Mouse (Mus musculus): ENCODE results near the gene Zfp64. TPM values are rescaled to one million over a fixed set of nuclear protein-coding genes. Genes with fewer than 3 reads are reported as not detected.

Gene Zfp64
- 42.1 and 44.0 TPM in 2 replicates for polyA plus RNA-seq (2014; fragmentation: Nextera tagmentation; extraction: Ambion mirVana)

DNA sequence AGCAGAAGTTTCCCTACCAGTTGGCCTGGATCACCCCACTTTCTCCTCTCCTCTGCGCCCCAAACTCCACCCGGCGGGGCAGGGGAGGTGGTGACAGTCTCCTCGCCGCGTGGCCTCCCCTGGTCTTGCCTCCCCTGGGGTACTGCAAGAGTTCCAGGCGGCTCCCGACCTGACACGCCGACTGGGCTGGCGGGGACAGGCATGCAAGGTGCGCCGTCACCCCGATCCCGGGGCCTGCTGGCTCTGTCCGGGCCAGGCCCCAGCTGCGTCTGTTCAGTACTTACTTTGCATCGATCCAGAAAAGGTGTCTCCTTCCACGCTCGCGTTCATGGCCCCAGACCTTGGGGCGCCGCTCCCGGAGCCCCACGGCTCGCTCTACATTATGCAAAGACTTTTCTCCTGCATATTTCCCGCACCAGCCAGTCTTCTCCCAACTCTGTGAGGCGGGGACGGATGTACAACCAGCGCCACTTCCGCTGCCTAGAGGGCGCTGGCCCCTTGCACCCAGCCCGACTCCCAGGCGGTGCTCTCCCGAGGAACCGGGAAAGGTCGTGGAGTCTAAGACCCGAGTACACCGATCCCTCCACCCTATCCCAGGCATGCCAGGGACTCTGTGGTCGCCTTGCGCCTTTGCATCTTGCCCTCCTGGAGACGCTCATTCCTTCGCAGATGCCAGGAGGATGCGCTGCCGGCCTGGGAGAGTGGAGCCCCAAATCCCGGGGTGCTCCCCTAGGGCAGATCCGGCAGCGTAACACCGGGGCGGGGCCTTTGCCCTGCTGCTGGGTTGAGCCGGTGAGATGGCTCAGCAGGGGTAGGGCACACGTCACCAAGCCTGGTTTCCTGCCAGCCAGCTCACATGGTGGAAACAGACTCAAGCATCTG, at the start of gene Zfp64:
Zfp64 (minus strand) TSS at position 753 of the 882 bp plus-strand sequence.
- ATAC-seq (replicated peaks; ENCODE audit: insufficient number of reproducible peaks, low FRiP score, low TSS enrichment, low read depth) = peak; percentile 84
- H3K27ac ChIP-seq (replicated peaks; ENCODE audit: low read depth, low read length) = peak within 1 kb of the TSS; percentile 59
- peak within 1 kb of the TSS; percentile 65 for H3K4me3 ChIP-seq (ENCODE audit: low read depth, low read length)
- H3K4me1 ChIP-seq (ENCODE audit: control insufficient read depth, insufficient read depth, low read length) = no peaks in the 10 kb centered on the region
- H3K9ac ChIP-seq (replicated peaks; ENCODE audit: low read length) = peak within 1 kb of the TSS; percentile 77
- peak within 1 kb of the TSS; percentile 68 for H3K4me2 ChIP-seq (ENCODE audit: low read depth, low read length)
- H3K36me3 ChIP-seq (replicated peaks; ENCODE audit: control insufficient read depth, insufficient read depth, low read depth, low read length) = peaks cover 3% of the 10 kb centered on the region
- no peaks in the 10 kb centered on the region for H3K9me3 ChIP-seq (replicated peaks; ENCODE audit: control insufficient read depth, low read length)
- H3K27me3 ChIP-seq (ENCODE audit: control insufficient read depth, insufficient read depth, low read length) = no peaks in the 10 kb centered on the region
- WGBS = under 1% methylated on average over 49 of the region's 52 CpGs
- DNase-seq (ENCODE audit: low spot score) = peak; percentile 90

DNA sequence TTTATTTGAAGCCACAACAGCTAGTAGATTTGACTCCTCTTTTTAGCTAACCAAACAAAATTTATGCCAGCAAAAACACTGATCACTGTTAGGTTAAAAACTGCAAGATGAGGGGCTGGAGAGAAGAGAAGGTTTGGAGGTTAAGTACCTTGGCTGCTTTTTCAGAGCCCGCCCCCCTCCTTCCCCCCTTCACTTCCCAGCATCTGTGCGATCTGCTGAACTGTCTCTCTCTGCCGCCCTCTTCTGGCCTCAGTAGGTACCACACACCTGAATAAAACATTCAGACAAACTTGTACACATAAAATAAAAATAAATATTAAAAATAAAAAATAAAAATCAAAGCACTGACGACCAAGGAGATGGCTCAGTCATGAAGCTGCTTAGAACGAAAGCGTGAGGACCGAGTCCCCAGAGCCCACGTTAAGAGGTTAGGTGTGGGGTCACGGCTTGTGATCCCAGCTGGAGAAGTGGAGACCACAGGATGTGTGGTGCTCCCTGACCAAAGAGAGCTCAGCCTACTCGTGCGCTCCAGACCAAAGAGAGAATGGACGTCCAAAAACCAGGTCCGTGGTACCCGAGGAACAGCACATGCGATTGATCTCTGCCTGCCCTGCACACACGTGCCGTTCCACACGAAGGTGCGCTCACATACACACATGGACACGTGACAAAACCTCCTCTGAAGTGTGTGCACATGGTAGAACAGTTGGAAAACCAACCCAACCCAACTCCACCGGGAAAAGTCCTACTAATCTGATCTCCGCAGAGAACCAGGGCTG, 37.4 kb upstream of the Zfp64 start:
- Histone ChIP-seq H3K27ac (replicated peaks; ENCODE audit: low read depth, low read length) (no peak overlapping the region), H3K4me2 (ENCODE audit: low read depth, low read length) (no peak overlapping the region), H3K9ac (replicated peaks; ENCODE audit: low read length) (no peak overlapping the region), H3K4me1 (ENCODE audit: control insufficient read depth, insufficient read depth, low read length) (no peaks in the 10 kb centered on the region), H3K9me3 (replicated peaks; ENCODE audit: control insufficient read depth, low read length) (no peaks in the 10 kb centered on the region), H3K36me3 (replicated peaks; ENCODE audit: control insufficient read depth, insufficient read depth, low read depth, low read length) (no peaks in the 10 kb centered on the region), H3K27me3 (ENCODE audit: control insufficient read depth, insufficient read depth, low read length) (no peaks in the 10 kb centered on the region), H3K4me3 (ENCODE audit: low read depth, low read length) (no peak overlapping the region)
- WGBS = 76% methylated on average over 22 of the region's 22 CpGs
- DNase-seq (ENCODE audit: low spot score) (peak; percentile 72), ATAC-seq (replicated peaks; ENCODE audit: insufficient number of reproducible peaks, low FRiP score, low TSS enrichment, low read depth) (no peak)

DNA sequence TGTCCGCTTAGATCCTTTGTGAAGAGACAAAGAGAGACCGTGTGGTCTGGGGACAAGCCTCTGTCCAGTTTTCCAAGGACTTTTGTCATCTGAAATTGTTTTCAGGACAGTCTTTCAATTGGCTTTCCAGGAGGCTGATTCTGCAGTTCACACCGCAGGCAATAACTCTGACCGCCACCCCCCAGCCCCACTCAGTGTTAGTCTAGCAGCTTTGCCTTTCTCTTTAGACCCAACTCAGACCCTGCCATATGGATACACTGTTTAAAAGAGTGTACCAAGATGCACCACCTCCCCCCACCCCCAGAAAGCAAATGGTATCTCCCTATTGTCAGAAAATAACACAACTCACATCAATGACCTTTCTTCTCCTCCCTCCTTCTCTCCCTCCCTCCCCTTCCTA, 35.6 kb upstream of the Zfp64 start:
- DNase-seq (ENCODE audit: low spot score) = no peak
- no peaks in the 10 kb centered on the region for H3K36me3 ChIP-seq (replicated peaks; ENCODE audit: control insufficient read depth, insufficient read depth, low read depth, low read length)
- no peaks in the 10 kb centered on the region for H3K9me3 ChIP-seq (replicated peaks; ENCODE audit: control insufficient read depth, low read length)
- no peaks in the 10 kb centered on the region for H3K4me1 ChIP-seq (ENCODE audit: control insufficient read depth, insufficient read depth, low read length)
- no peak overlapping the region for H3K4me3 ChIP-seq (ENCODE audit: low read depth, low read length)
- H3K4me2 ChIP-seq (ENCODE audit: low read depth, low read length) = no peak overlapping the region
- no peak overlapping the region for H3K9ac ChIP-seq (replicated peaks; ENCODE audit: low read length)
- WGBS = 77% methylated on average over 4 of the region's 4 CpGs
- no peak overlapping the region for H3K27ac ChIP-seq (replicated peaks; ENCODE audit: low read depth, low read length)
- H3K27me3 ChIP-seq (ENCODE audit: control insufficient read depth, insufficient read depth, low read length) = no peaks in the 10 kb centered on the region
- ATAC-seq (replicated peaks; ENCODE audit: insufficient number of reproducible peaks, low FRiP score, low TSS enrichment, low read depth) = no peak

DNA sequence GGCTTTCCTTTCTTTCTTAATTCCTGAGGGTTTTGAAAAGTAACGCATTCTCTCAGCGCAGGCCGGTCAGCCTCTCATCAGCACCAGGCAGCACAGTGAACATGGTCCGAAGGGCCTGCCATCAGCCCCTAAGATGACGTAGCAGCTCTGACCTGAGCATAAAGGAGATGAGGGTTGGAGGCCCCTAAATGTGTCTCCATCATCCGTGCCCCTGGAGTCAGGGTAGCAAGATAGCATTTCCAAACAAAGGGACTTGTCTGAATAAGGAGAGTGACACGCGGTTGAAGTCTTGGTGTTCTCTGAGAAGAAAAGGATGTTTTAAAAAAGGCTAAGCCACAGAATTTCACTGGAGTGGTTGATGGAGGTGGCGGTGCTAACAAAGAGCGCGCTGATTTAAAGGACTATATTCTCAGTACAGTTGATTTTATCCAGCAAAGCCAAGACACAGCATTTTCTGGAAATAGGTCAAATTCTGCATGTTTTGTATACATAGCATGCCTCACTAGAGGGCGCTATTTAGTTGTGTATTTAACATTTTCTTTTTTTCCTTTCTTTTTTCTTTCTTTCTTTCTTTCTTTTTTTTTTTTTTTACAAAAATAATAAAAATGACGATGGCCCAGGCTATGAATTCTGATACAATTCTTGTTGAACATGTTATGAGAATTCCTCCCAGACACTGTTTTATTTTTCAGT, 34.8 kb upstream of the Zfp64 start:
- Histone ChIP-seq H3K4me2 (ENCODE audit: low read depth, low read length) (no peak overlapping the region), H3K27me3 (ENCODE audit: control insufficient read depth, insufficient read depth, low read length) (no peaks in the 10 kb centered on the region), H3K4me3 (ENCODE audit: low read depth, low read length) (no peak overlapping the region), H3K9ac (replicated peaks; ENCODE audit: low read length) (no peak overlapping the region), H3K9me3 (replicated peaks; ENCODE audit: control insufficient read depth, low read length) (no peaks in the 10 kb centered on the region), H3K27ac (replicated peaks; ENCODE audit: low read depth, low read length) (no peak overlapping the region), H3K36me3 (replicated peaks; ENCODE audit: control insufficient read depth, insufficient read depth, low read depth, low read length) (no peaks in the 10 kb centered on the region), H3K4me1 (ENCODE audit: control insufficient read depth, insufficient read depth, low read length) (no peaks in the 10 kb centered on the region)
- WGBS = 59% methylated on average over 13 of the region's 13 CpGs
- no peak for ATAC-seq (replicated peaks; ENCODE audit: insufficient number of reproducible peaks, low FRiP score, low TSS enrichment, low read depth)
- DNase-seq (ENCODE audit: low spot score) = peak; percentile 72

DNA sequence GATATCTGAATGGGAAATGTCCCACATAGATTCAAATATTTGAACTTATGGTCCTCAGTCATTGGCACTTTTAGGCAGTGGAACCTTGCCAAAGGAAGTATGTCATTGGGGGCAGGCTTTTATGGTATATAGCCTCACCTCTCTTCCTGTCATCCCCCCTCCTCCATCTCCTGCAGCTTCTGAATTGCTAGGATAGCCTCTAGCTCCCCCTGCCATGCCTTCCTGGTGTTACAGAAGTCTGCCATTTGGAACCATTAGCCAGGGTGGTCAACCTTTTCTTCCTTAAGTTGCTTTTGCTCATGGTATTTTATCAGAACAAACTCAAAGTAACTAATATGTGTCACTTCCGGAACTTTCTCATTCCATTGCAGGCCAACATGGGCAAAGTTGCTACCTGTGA, 32.7 kb upstream of the Zfp64 start:
- H3K4me2 ChIP-seq (ENCODE audit: low read depth, low read length) = no peak overlapping the region
- no peak overlapping the region for H3K27ac ChIP-seq (replicated peaks; ENCODE audit: low read depth, low read length)
- ATAC-seq (replicated peaks; ENCODE audit: insufficient number of reproducible peaks, low FRiP score, low TSS enrichment, low read depth) (no peak), DNase-seq (ENCODE audit: low spot score) (no peak)
- H3K9ac ChIP-seq (replicated peaks; ENCODE audit: low read length) = no peak overlapping the region
- H3K4me1 ChIP-seq (ENCODE audit: control insufficient read depth, insufficient read depth, low read length) = no peaks in the 10 kb centered on the region
- WGBS = 100% methylated on average over 1 of the region's 1 CpGs
- no peaks in the 10 kb centered on the region for H3K27me3 ChIP-seq (ENCODE audit: control insufficient read depth, insufficient read depth, low read length)
- H3K36me3 ChIP-seq (replicated peaks; ENCODE audit: control insufficient read depth, insufficient read depth, low read depth, low read length) = no peaks in the 10 kb centered on the region
- H3K9me3 ChIP-seq (replicated peaks; ENCODE audit: control insufficient read depth, low read length) = no peaks in the 10 kb centered on the region
- H3K4me3 ChIP-seq (ENCODE audit: low read depth, low read length) = no peak overlapping the region

DNA sequence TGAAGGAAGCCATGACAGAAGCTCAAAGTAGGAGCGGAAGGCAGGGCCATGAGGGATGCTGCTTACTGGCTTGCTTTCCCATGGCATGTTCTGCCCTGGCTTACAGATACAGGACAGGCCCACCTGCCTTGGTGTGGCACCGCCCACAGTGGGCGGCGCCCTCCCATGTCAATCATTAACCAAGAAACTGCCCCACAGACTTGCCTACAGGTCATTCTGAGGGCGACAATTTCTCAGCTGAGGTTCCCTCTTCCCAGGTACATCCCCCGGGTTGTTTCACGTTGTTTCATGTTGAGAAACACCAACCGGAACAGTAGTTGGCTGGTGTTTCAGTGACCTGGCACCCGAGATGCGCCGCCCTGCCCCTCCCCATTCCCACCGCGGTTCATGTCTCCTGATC, 32.0 kb upstream of the Zfp64 start:
- Histone ChIP-seq H3K9ac (replicated peaks; ENCODE audit: low read length) (no peak overlapping the region), H3K4me3 (ENCODE audit: low read depth, low read length) (no peak overlapping the region), H3K27me3 (ENCODE audit: control insufficient read depth, insufficient read depth, low read length) (no peaks in the 10 kb centered on the region), H3K4me2 (ENCODE audit: low read depth, low read length) (no peak overlapping the region), H3K27ac (replicated peaks; ENCODE audit: low read depth, low read length) (no peak overlapping the region), H3K4me1 (ENCODE audit: control insufficient read depth, insufficient read depth, low read length) (no peaks in the 10 kb centered on the region), H3K36me3 (replicated peaks; ENCODE audit: control insufficient read depth, insufficient read depth, low read depth, low read length) (no peaks in the 10 kb centered on the region), H3K9me3 (replicated peaks; ENCODE audit: control insufficient read depth, low read length) (no peaks in the 10 kb centered on the region)
- WGBS = 81% methylated on average over 13 of the region's 13 CpGs
- no peak for ATAC-seq (replicated peaks; ENCODE audit: insufficient number of reproducible peaks, low FRiP score, low TSS enrichment, low read depth)
- no peak for DNase-seq (ENCODE audit: low spot score)

DNA sequence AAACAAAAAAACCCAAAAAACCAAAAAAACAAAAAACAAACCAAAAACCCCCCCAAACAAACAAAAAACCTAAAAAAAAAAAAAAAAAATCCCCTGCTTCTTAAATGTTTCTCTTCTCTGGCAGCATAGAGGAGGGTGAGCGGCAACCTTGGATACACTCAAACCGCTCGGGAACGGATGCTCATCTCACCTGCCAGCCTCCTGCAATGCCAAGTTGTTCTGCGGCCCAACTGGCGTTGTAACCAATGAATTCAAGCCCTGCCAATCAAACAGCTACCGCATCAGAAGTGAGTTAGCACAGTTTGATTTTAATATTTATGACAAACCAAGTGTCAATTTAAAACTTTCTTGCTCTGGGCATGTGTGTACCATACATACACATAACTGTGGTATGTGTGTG, 26.6 kb upstream of the Zfp64 start:
- no peaks in the 10 kb centered on the region for H3K4me1 ChIP-seq (ENCODE audit: control insufficient read depth, insufficient read depth, low read length)

More for the DNA sequence above, 26.6 kb upstream of the Zfp64 start:
- ATAC-seq (replicated peaks; ENCODE audit: insufficient number of reproducible peaks, low FRiP score, low TSS enrichment, low read depth) = no peak
- no peak overlapping the region for H3K27ac ChIP-seq (replicated peaks; ENCODE audit: low read depth, low read length)
- H3K27me3 ChIP-seq (ENCODE audit: control insufficient read depth, insufficient read depth, low read length) = no peaks in the 10 kb centered on the region
- no peak overlapping the region for H3K9ac ChIP-seq (replicated peaks; ENCODE audit: low read length)
- H3K4me2 ChIP-seq (ENCODE audit: low read depth, low read length) = no peak overlapping the region
- H3K4me3 ChIP-seq (ENCODE audit: low read depth, low read length) = no peak overlapping the region
- 94% methylated on average over 7 of the region's 7 CpGs for WGBS
- H3K9me3 ChIP-seq (replicated peaks; ENCODE audit: control insufficient read depth, low read length) = no peaks in the 10 kb centered on the region
- DNase-seq (ENCODE audit: low spot score) = no peak
- H3K36me3 ChIP-seq (replicated peaks; ENCODE audit: control insufficient read depth, insufficient read depth, low read depth, low read length) = no peaks in the 10 kb centered on the region

Data from embryonic facial prominence, embryonic 11.5 days (tissue).